Mouse (Mus musculus) liver, postnatal 0 days (tissue): ENCODE results near the gene Rab20.
A peak's percentile ranks its signal among the peaks of the same experiment; 100 is the strongest.

Experiments used
- CTCF ChIP-seq: sonication (generic); IDR thresholded peaks from 2 replicates; pipeline ENCODE4 v1.5.1; 2016; ENCODE audit warnings: antibody characterized with exemption, low read depth
- EP300 ChIP-seq: IDR thresholded peaks from 2 replicates; pipeline ENCODE4 v1.6.1; 2016; ENCODE audit warnings: antibody characterized with exemption, low read depth, mild to moderate bottlenecking

DNA sequence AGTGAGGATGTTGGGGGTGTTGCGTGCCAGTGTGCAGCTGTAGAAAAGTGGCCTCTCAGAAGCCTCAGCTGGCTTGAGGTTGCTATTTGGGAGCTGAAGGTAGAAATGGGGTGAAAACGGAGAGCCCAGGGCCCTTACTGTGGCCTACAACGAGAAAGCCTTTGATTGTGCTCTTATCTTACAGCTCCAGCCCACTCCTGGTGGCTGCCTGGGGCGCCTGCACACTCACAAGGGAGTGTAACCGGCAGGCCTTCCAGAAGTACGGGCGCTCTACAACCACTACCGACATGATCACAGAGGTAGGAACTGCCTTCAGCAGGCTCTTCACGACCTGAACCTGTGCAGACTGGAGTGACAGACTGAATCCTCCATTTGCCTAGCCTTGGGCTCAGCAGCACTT lies 34.2 kb upstream of the Rab20 start:
- 0 out of 2 replicates have a peak, but pooled peaks have one; percentile 14 for TF ChIP-seq CTCF
- no peak for TF ChIP-seq EP300
